Mouse (Mus musculus) liver, adult 2 months (tissue): Measurements from ENCODE around the gene Hsh2d. TPM values are rescaled to one million over a fixed set of nuclear protein-coding genes. Genes with fewer than 3 reads are reported as not detected.

Experiments used
- DNase-seq: peaks from one replicate; pipeline ENCODE4 v3.0.0-alpha.2; 2011; ENCODE audit warnings: low read depth, low spot score; ENCODE audit errors: extremely low read depth
- H3K27ac ChIP-seq: fragments of 200-500 bp; replicated peaks from 2 replicates; pipeline ENCODE4 v1.5.1; 2012; ENCODE audit warnings: low read depth, mild to moderate bottlenecking, control low read depth, inconsistent platforms, low read length; ENCODE audit not compliant: insufficient read depth
- H3K27me3 ChIP-seq: fragments of 200-500 bp; 2 replicates; pipeline ENCODE4 v1.6.1; 2012; ENCODE audit warnings: mild to moderate bottlenecking, moderate library complexity, low read length, inconsistent platforms; ENCODE audit not compliant: control insufficient read depth, insufficient read depth
- H3K36me3 ChIP-seq: fragments of 200-500 bp; 2 replicates; pipeline ENCODE4 v1.6.1; 2012; ENCODE audit warnings: low read length, inconsistent platforms; ENCODE audit not compliant: control insufficient read depth, insufficient read depth
- H3K4me1 ChIP-seq: fragments of 200-500 bp; 2 replicates; pipeline ENCODE4 v1.6.1; 2011; ENCODE audit warnings: low read length; ENCODE audit not compliant: control insufficient read depth, insufficient read depth
- H3K4me3 ChIP-seq: fragments of 200-500 bp; 2 replicates; pipeline ENCODE4 v1.5.1; 2011; ENCODE audit warnings: low read depth, mild to moderate bottlenecking, control low read depth, low read length, moderate library complexity; ENCODE audit not compliant: insufficient read depth
- H3K79me2 ChIP-seq: fragments of 200-500 bp; 2 replicates; pipeline ENCODE4 v1.6.1; 2012; ENCODE audit warnings: inconsistent platforms, mild to moderate bottlenecking, low read length, moderate library complexity; ENCODE audit not compliant: control insufficient read depth, insufficient read depth
- H3K9ac ChIP-seq: fragments of 200-500 bp; 2 replicates; pipeline ENCODE4 v1.6.1; 2012; ENCODE audit warnings: low read depth, mild to moderate bottlenecking, control low read depth, inconsistent platforms, low read length
- CTCF ChIP-seq: fragments of 200-500 bp; IDR thresholded peaks from 2 replicates; pipeline ENCODE4 v1.5.1; 2011; ENCODE audit warnings: low read depth, low read length, control low read depth
- POLR2A ChIP-seq: fragments of 200-500 bp; IDR thresholded peaks from 2 replicates; pipeline ENCODE4 v1.6.1; 2011; ENCODE audit warnings: low read length, control low read depth; ENCODE audit not compliant: insufficient read depth; ENCODE audit errors: extremely low read depth
- WGBS: fragments of 180-500 bp; shearing (Covaris S2); methylation state at CpG from one replicate; pipeline ENCODE4 v1.1.7; 2018; 5-methylcytosine and 5-hydroxymethylcytosine counted together
- polyA plus RNA-seq: library from polyadenylated mRNA; depleted of rRNA; stranded (reverse); fragments of >200 nt; gene quantifications from 2 replicates; pipeline ENCODE4 v1.2.3, GENCODE M21; 2012
- total RNA-seq: library from RNA; depleted of rRNA; stranded (reverse); fragments of >200 nt; gene quantifications from 2 replicates; pipeline ENCODE4 v1.2.3, GENCODE M21; 2014

The Hsh2d gene
- total and polyA plus RNA-seq, 2 experiments = 0.11 to 0.18 TPM

DNA sequence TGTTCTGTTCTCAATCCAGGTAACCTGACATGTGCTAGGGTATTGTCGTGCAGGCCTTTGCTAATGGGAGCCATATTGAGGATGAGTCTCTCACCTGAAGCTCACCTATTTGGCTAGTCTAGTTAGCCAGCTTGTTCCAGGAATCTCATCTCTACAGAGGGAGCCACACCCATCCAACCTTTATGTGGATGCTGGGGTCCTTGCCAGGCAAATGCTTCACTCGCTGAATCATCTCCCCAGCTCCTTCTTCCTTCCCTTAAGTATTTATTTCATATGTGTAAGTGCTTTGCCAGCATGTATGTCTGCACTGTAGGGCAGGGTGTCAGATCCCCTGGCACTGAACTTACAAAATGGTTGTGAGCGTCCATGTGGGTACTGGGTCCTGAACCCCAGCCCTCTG is 42.9 kb upstream of the Hsh2d start:
- H3K4me1 ChIP-seq = peaks cover 9% of the 10 kb centered on the region
- H3K4me3 ChIP-seq = no peak overlapping the region
- no peak for TF ChIP-seq POLR2A
- no peaks in the 10 kb centered on the region for H3K79me2 ChIP-seq
- DNase-seq = no peak
- no peak overlapping the region for H3K27ac ChIP-seq
- no peaks in the 10 kb centered on the region for H3K27me3 ChIP-seq
- WGBS = 59% methylated on average over 3 of the region's 3 CpGs
- H3K9ac ChIP-seq = no peak overlapping the region
- H3K36me3 ChIP-seq = peaks cover 34% of the 10 kb centered on the region

DNA sequence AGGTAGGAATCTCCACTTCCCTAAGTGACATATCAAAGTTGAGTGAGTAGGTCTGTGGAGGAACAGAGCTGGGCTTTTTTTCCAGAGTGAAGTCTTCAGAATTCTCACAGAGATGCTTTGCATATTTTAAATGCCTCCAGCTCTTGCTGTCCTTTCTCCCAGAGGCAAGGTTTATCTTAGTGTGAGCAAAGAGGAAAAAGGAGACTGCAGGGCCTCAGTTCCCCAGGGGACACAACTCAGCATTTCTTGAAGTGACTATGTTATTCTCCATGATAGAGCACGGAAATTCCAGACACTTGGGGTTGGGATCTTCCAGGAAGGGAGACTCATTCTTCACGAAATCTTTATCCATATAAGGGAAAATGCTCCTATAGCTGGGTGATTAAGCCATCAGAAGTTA is 42.2 kb upstream of the Hsh2d start:
- Histone ChIP-seq H3K27ac (no peak overlapping the region), H3K27me3 (no peaks in the 10 kb centered on the region), H3K4me3 (no peak overlapping the region), H3K36me3 (peaks cover 30% of the 10 kb centered on the region), H3K79me2 (no peaks in the 10 kb centered on the region), H3K9ac (no peak overlapping the region), H3K4me1 (peaks cover 9% of the 10 kb centered on the region)
- no peak for TF ChIP-seq CTCF
- TF ChIP-seq POLR2A = no peak
- 85% methylated on average over 2 of the region's 2 CpGs for WGBS
- no peak for DNase-seq

DNA sequence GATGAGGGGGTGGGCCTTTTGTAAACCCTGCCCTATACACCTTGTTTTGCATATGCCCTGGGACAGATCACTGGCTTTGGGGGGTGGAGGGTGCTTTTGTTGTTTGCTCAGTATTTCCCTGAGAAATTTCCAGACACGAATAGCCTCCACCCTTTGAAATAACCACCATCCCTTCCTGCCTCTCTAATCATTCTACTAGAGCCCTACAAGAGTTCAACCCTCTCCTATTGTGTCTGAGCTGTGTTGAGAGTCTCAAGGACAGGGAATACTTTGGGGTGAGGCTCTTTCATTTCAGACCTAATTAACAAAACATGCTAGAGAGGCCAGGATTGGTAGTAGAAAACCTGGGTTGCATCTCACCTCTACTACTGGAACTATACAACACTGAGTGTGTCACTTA is 40.4 kb upstream of the Hsh2d start:
- no peak overlapping the region for H3K4me3 ChIP-seq
- H3K79me2 ChIP-seq = no peaks in the 10 kb centered on the region
- H3K9ac ChIP-seq = no peak overlapping the region
- H3K27ac ChIP-seq = no peak overlapping the region
- 68% methylated on average over 1 of the region's 1 CpGs for WGBS
- no peaks in the 10 kb centered on the region for H3K27me3 ChIP-seq
- no peak for DNase-seq
- peaks cover 27% of the 10 kb centered on the region for H3K36me3 ChIP-seq
- peaks cover 11% of the 10 kb centered on the region for H3K4me1 ChIP-seq
- TF ChIP-seq CTCF = no peak
- TF ChIP-seq POLR2A = no peak

DNA sequence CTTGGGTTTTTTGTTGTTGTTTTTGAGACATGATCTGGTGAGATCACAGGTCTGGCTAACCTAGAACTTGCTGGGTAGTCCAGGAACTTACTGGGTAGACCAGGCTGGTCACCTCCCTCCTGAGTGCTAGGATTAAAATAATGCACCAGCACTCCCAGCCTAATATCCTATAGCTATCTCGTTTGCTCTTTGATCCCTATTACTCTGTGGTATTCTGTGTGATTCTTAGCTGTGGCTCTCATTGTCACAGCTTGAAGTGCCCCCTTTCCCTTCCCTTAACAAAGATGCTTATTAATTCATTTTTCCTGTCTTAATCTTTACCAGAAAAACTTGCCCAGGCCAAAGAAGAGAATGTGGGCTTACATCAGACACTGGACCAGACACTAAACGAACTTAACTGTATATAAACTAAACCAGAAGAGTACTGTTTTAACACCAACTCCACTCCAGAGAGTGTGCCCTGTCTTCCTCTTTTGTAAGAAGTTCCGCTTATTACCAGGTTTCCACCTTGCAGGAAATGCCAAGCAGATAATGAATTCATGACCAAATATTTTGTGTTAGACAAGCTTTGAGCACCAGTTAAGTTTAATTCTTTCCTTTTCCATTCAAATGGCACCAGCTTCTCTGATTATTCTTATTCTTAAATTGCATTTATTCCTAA is 37.9 kb upstream of the Hsh2d start:
- TF ChIP-seq CTCF = no peak
- TF ChIP-seq POLR2A = no peak
- H3K4me3 ChIP-seq = no peak overlapping the region
- DNase-seq = no peak
- H3K27ac ChIP-seq = no peak overlapping the region
- no peak overlapping the region for H3K9ac ChIP-seq
- 77% methylated on average over 3 of the region's 3 CpGs for WGBS
- H3K36me3 ChIP-seq = peaks cover 24% of the 10 kb centered on the region
- peaks cover 5% of the 10 kb centered on the region; the same call in 1 of the 2 replicates for H3K4me1 ChIP-seq
- H3K27me3 ChIP-seq = no peaks in the 10 kb centered on the region
- H3K79me2 ChIP-seq = no peaks in the 10 kb centered on the region

DNA sequence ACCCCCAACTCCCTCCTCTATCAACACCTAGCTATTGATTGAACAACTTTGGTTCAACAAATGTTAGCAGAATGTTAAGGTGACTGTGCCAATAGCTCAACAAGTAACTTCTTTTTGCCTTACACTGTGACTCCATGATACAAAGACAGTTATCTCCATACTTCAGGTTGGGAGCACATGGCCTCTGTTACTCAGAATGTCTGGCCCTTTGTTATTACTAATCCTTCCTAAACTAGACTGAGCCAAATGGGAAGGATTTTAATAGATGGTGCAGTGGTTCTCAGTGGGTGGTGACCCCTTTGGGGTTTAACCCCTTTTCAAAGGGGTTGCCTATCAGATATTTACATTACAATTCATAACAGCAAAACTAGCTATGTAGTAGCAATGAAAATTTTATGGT is 36.1 kb upstream of the Hsh2d start:
- Histone ChIP-seq H3K36me3 (peaks cover 16% of the 10 kb centered on the region), H3K4me3 (no peak overlapping the region), H3K27me3 (no peaks in the 10 kb centered on the region), H3K27ac (no peak overlapping the region), H3K79me2 (peaks cover 3% of the 10 kb centered on the region; the same call in 1 of the 2 replicates), H3K4me1 (peaks cover 3% of the 10 kb centered on the region; the same call in 1 of the 2 replicates), H3K9ac (no peak overlapping the region)
- TF ChIP-seq CTCF = no peak
- TF ChIP-seq POLR2A = no peak
- no peak for DNase-seq

DNA sequence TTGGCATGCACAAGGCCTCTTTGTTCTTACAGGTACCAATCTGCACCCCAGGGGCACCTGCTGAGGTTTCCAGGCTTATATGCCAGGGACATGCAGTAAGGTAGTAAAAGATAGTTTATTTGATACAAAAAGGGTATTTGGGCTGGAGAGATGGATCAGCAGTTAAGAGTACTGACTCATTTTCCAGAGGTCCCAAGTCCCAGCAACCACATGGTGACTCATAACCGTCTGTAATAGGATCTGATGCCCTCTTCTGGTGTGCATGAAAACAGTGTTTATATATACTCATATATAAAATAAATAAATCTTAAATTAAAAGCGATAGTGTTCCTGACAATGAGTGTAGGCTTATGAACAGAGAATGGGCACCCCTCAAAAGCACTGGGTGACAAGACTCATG is 31.3 kb upstream of the Hsh2d start:
- TF ChIP-seq POLR2A = no peak
- TF ChIP-seq CTCF = no peak
- no peak overlapping the region for H3K4me3 ChIP-seq
- peaks cover 22% of the 10 kb centered on the region; the same call in 1 of the 2 replicates for H3K79me2 ChIP-seq
- H3K36me3 ChIP-seq = no peaks in the 10 kb centered on the region; the same call in 1 of the 2 replicates
- no peak for DNase-seq
- H3K4me1 ChIP-seq = peaks cover 13% of the 10 kb centered on the region
- WGBS = 88% methylated on average over 2 of the region's 2 CpGs
- H3K27ac ChIP-seq = no peak overlapping the region
- no peak overlapping the region for H3K9ac ChIP-seq
- no peaks in the 10 kb centered on the region for H3K27me3 ChIP-seq
